Comparison of ENCODE assay signal across 8 mouse cellular contexts in genomic region chr12:54830574-54830973, GRCm38 (mm10). TPM values are rescaled to one million over a fixed set of nuclear protein-coding genes. Genes with fewer than 3 reads are reported as not detected.
A peak's percentile ranks its signal among the peaks of the same experiment; 100 is the strongest.
DNase-seq lines count a peak whose midpoint lies in the region; ATAC-seq and TF ChIP-seq lines count a peak whose summit lies in the region.

No protein-coding gene starts in this region.

- no peaks in the 10 kb centered on the region for H3K27me3 ChIP-seq in embryonic facial prominence, embryonic 13.5 days
- H3K27me3 ChIP-seq in kidney, postnatal 0 days (ENCODE audit: insufficient read depth, low read length), result no peaks in the 10 kb centered on the region
- no peaks in the 10 kb centered on the region for H3K27me3 ChIP-seq in liver, embryonic 11.5 days (replicated peaks; ENCODE audit: control insufficient read depth, insufficient read depth, low read length)
- no peaks in the 10 kb centered on the region for H3K27me3 ChIP-seq in stomach, embryonic 16.5 days (ENCODE audit: control insufficient read depth, insufficient read depth, low read length)

- no peaks in the 10 kb centered on the region for H3K36me3 ChIP-seq in embryonic facial prominence, embryonic 13.5 days
- H3K36me3 ChIP-seq in kidney, postnatal 0 days (ENCODE audit: insufficient read depth, low read length), result no peaks in the 10 kb centered on the region
- H3K36me3 ChIP-seq in liver, embryonic 11.5 days (ENCODE audit: control insufficient read depth, insufficient read depth, low read length), result no peaks in the 10 kb centered on the region
- no peaks in the 10 kb centered on the region for H3K36me3 ChIP-seq in stomach, embryonic 16.5 days (ENCODE audit: control insufficient read depth, insufficient read depth, low read length)

- peak; percentile 78 for DNase-seq in A20 (ENCODE audit: low read depth, low spot score)
- DNase-seq in adrenal gland, postnatal 25 days, result peak; percentile 82
- DNase-seq in heart, adult 8-10 months (ENCODE audit: low spot score), result peak; percentile 80
- peak; percentile 90 for DNase-seq in kidney, postnatal 0 days (ENCODE audit: low spot score)
- DNase-seq in liver, embryonic 11.5 days (ENCODE audit: low spot score), result peak; percentile 50
- DNase-seq in neural tube, embryonic 10.5 days (ENCODE audit: extremely low spot score, low spot score), result peak; percentile 64

- peak; percentile 93 for TF ChIP-seq CTCF in kidney, postnatal 0 days (IDR thresholded peaks at IDR 0.05; ENCODE audit: low read depth)

- WGBS in embryonic facial prominence, embryonic 13.5 days, result 15% methylated on average over 6 of the region's 6 CpGs
- 16% methylated on average over 6 of the region's 6 CpGs for WGBS in kidney, postnatal 0 days
- 18% methylated on average over 6 of the region's 6 CpGs for WGBS in liver, embryonic 11.5 days
- 10% methylated on average over 6 of the region's 6 CpGs for WGBS in stomach, embryonic 16.5 days

- H3K4me1 ChIP-seq in embryonic facial prominence, embryonic 13.5 days, result peaks cover 7% of the 10 kb centered on the region
- 0 out of 2 replicates have a peak, but pooled peaks cover 5% of the 10 kb centered on the region for H3K4me1 ChIP-seq in kidney, postnatal 0 days (replicated peaks; ENCODE audit: insufficient read depth, low read length)
- H3K4me1 ChIP-seq in liver, embryonic 11.5 days (replicated peaks; ENCODE audit: control insufficient read depth, insufficient read depth, low read length), result 0 out of 2 replicates have a peak, but pooled peaks cover 4% of the 10 kb centered on the region
- peaks cover 3% of the 10 kb centered on the region; the same call in 1 of the 2 replicates for H3K4me1 ChIP-seq in stomach, embryonic 16.5 days (ENCODE audit: control insufficient read depth, insufficient read depth, low read length)

- H3K27ac ChIP-seq in embryonic facial prominence, embryonic 13.5 days, result no peak overlapping the region
- H3K27ac ChIP-seq in kidney, postnatal 0 days, result no peak overlapping the region
- no peak overlapping the region for H3K27ac ChIP-seq in liver, embryonic 11.5 days (ENCODE audit: low read depth, low read length)
- no peak overlapping the region for H3K27ac ChIP-seq in stomach, embryonic 16.5 days (ENCODE audit: low read length)

- H3K9me3 ChIP-seq in embryonic facial prominence, embryonic 13.5 days, result no peaks in the 10 kb centered on the region
- H3K9me3 ChIP-seq in kidney, postnatal 0 days (replicated peaks; ENCODE audit: low read length), result no peaks in the 10 kb centered on the region
- no peaks in the 10 kb centered on the region for H3K9me3 ChIP-seq in liver, embryonic 11.5 days (ENCODE audit: control insufficient read depth, low read length)
- no peaks in the 10 kb centered on the region for H3K9me3 ChIP-seq in stomach, embryonic 16.5 days (replicated peaks; ENCODE audit: control insufficient read depth, low read length)

- H3K9ac ChIP-seq in embryonic facial prominence, embryonic 13.5 days, result no peak overlapping the region
- no peak overlapping the region for H3K9ac ChIP-seq in kidney, postnatal 0 days (ENCODE audit: low read depth, low read length)
- no peak overlapping the region for H3K9ac ChIP-seq in liver, embryonic 11.5 days (ENCODE audit: low read depth, low read length)
- H3K9ac ChIP-seq in stomach, embryonic 16.5 days (ENCODE audit: low read length), result no peak overlapping the region

- no peak overlapping the region for H3K4me2 ChIP-seq in embryonic facial prominence, embryonic 13.5 days
- no peak overlapping the region for H3K4me2 ChIP-seq in kidney, postnatal 0 days (ENCODE audit: low read length)
- no peak overlapping the region for H3K4me2 ChIP-seq in liver, embryonic 11.5 days
- no peak overlapping the region for H3K4me2 ChIP-seq in stomach, embryonic 16.5 days (ENCODE audit: low read depth, low read length)

- no peak overlapping the region for H3K4me3 ChIP-seq in embryonic facial prominence, embryonic 13.5 days
- H3K4me3 ChIP-seq in kidney, postnatal 0 days (replicated peaks; ENCODE audit: low read depth, low read length), result no peak overlapping the region
- H3K4me3 ChIP-seq in liver, embryonic 11.5 days (ENCODE audit: low read depth, low read length), result no peak overlapping the region
- no peak overlapping the region for H3K4me3 ChIP-seq in stomach, embryonic 16.5 days (replicated peaks; ENCODE audit: low read length)

- ATAC-seq in embryonic facial prominence, embryonic 13.5 days (ENCODE audit: insufficient number of reproducible peaks, insufficient read depth, low FRiP score, low TSS enrichment, low read depth), result 0 out of 2 replicates have a peak, but pooled peaks have one; percentile 57
- peak; percentile 71; the same call in 1 of the 2 replicates for ATAC-seq in kidney, postnatal 0 days (replicated peaks; ENCODE audit: low FRiP score, low read depth)
- peak; percentile 55; the same call in 1 of the 2 replicates for ATAC-seq in liver, embryonic 11.5 days (replicated peaks; ENCODE audit: low FRiP score)
- peak; percentile 80; the same call in 1 of the 2 replicates for ATAC-seq in stomach, embryonic 16.5 days (ENCODE audit: insufficient read depth, low FRiP score)

RNA-seq across cellular contexts. Expression of gene Cfl2, which starts 32.1 kb away (rescaled TPM):
- total RNA-seq in adrenal gland, postnatal 25 days (2021), result 114 and 143 TPM in 2 replicates
- polyA plus RNA-seq in embryonic facial prominence, embryonic 13.5 days (2015; fragmentation: Nextera tagmentation; extraction: Ambion mirVana), result 124 and 128 TPM in 2 replicates
- 100 to 1,000 TPM; 390 to 423 (median 413) TPM for total RNA-seq in heart, adult 8-10 months (2022)
- polyA plus RNA-seq in kidney, postnatal 0 days (2015; fragmentation: Nextera tagmentation; extraction: Ambion mirVana), result 162 and 163 TPM in 2 replicates
- polyA plus RNA-seq in liver, embryonic 11.5 days (2014; fragmentation: Nextera tagmentation; extraction: Ambion mirVana), result 87.3 TPM in 2 replicates
- 179 and 211 TPM in 2 replicates for polyA plus RNA-seq in stomach, embryonic 16.5 days (2015; fragmentation: Nextera tagmentation; extraction: Ambion mirVana)

RNA-seq across cellular contexts. Expression of gene Snx6, which starts 35.1 kb away (rescaled TPM):
- total RNA-seq in adrenal gland, postnatal 25 days (2021), result 59.8 and 71.6 TPM in 2 replicates
- polyA plus RNA-seq in embryonic facial prominence, embryonic 13.5 days (2015; fragmentation: Nextera tagmentation; extraction: Ambion mirVana), result 221 and 226 TPM in 2 replicates
- total RNA-seq in heart, adult 8-10 months (2022), result 10 to 100 TPM; 27.1 to 31.7 (median 29.0) TPM
- 256 and 259 TPM in 2 replicates for polyA plus RNA-seq in kidney, postnatal 0 days (2015; fragmentation: Nextera tagmentation; extraction: Ambion mirVana)
- polyA plus RNA-seq in liver, embryonic 11.5 days (2014; fragmentation: Nextera tagmentation; extraction: Ambion mirVana), result 115 and 123 TPM in 2 replicates
- 167 and 175 TPM in 2 replicates for polyA plus RNA-seq in stomach, embryonic 16.5 days (2015; fragmentation: Nextera tagmentation; extraction: Ambion mirVana)
